Mouse (Mus musculus) brain, embryonic 14.5 days (tissue): ENCODE measurements at regions not wholly inside any gene's neighbourhood (a gene's known extent, or its start where the extent isn't known, plus 50 kb on each side); places are given as distances from the start of the nearest gene placed in this dataset.

Source experiments
- CTCF ChIP-seq: fragments of 200-500 bp; IDR thresholded peaks from 2 replicates; pipeline ENCODE4 v1.5.1; 2012; ENCODE audit warnings: inconsistent platforms, mild to moderate bottlenecking, moderate library complexity, borderline replicate concordance; ENCODE audit not compliant: insufficient read depth, insufficient read length; ENCODE audit errors: extremely low read depth
- POLR2A ChIP-seq: fragments of 200-500 bp; IDR thresholded peaks from 2 replicates; pipeline ENCODE4 v1.6.1; 2012; ENCODE audit warnings: mild to moderate bottlenecking, inconsistent platforms, borderline replicate concordance; ENCODE audit not compliant: poor library complexity, insufficient read depth, insufficient read length, severe bottlenecking; ENCODE audit errors: extremely low read depth

- no peak for TF ChIP-seq CTCF
- no peak for TF ChIP-seq POLR2A
Measured at GRCm38 (mm10) chr1:183639332-183639731, 221.3 kb downstream of the Hhipl2 start.
